Mouse (Mus musculus): Measurements from ENCODE around the gene Cd36. TPM values are rescaled to one million over a fixed set of nuclear protein-coding genes. Genes with fewer than 3 reads are reported as not detected.

Gene Cd36
- polyA plus RNA-seq (2015; fragmentation: Illumina TruSeq; extraction: RNeasy Lipid Tissue Mini Kit (QIAGEN cat#74804); ENCODE audit: low read depth, low replicate concordance): 1.8 TPM

GRCm38 (mm10) chr5:17888598-17888997 is at the start of gene Cd36:
Cd36 (minus strand) TSS chr5:17888801.

Other genes starting within 250 kb of the Cd36 start
- not detected for gene Gnat3, start 73.7 kb upstream of the Cd36 start, polyA plus RNA-seq (2015; fragmentation: Illumina TruSeq; extraction: RNeasy Lipid Tissue Mini Kit (QIAGEN cat#74804); ENCODE audit: low read depth, low replicate concordance)